ENCODE assay signal across 23 mouse cellular contexts in the genomic region with DNA sequence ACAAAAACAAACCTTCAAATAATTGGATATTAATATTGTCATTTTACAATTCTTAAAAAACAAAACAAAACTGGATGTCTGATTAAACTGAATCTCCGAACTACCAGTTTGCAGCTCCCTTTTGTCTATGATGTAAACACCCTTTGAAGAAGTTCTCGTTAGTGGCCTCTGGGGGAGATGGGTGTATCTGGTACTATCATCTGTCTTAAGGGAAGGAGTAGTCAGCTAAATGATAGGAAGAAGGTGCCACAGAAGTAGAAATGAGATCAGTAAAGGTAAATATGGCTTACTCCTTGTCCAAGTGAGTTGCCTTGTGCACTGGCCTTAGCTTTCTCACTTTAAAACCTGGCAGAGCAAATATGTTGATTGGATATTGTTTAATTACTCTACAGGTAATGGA. TPM values are rescaled to one million over a fixed set of nuclear protein-coding genes. Genes with fewer than 3 reads are reported as not detected.
DNase-seq lines count a peak whose midpoint lies in the region; ATAC-seq and TF ChIP-seq lines count a peak whose summit lies in the region.
"Had no signal": no experiment of that assay in that cellular context is flagged by ENCODE, and none has a peak within 500 bp of the region (broad histone marks: within the 10 kb centered on the region; RNA-seq: fewer than 3 reads in every experiment).

No protein-coding gene starts in this region.

- DNase-seq in MEL (ENCODE audit: low read depth, low spot score): peak; percentile 24
- DNase-seq in R1 (ENCODE audit: low read depth, low spot score): peak; percentile 4
- peak in 2 of 3 experiments; percentile 16 to 20 for DNase-seq in liver, embryonic 14.5 days (ENCODE audit: low read depth in 3 of 3, low spot score in 3 of 3)
- DNase-seq in heart, postnatal 10 days: no peak
- DNase-seq in frontal cortex, postnatal 10 days (ENCODE audit: low spot score in 2 of 2): no peak
- DNase-seq in right cerebral cortex, adult 18-20 months: no peak
- DNase-seq: adrenal gland, postnatal 10 days; adrenal gland, postnatal 36 days; cerebellum, adult 11 months; cerebellum, adult 2 months; cerebellum, adult 9-11 months; cerebellum, postnatal 25 days; gastrocnemius, postnatal 10 days; gastrocnemius, postnatal 36 days; heart, adult 2 months had no signal

- TF ChIP-seq RAD21 in MEL (IDR thresholded peaks at IDR 0.05; ENCODE audit: low read depth, low read length): no peak

- H3K27ac ChIP-seq in MEL (ENCODE audit: control insufficient read depth, low read depth, low read length): no peak overlapping the region
- H3K27ac ChIP-seq in liver, embryonic 14.5 days: no peak overlapping the region
- H3K27ac ChIP-seq: embryonic facial prominence, embryonic 12.5 days; embryonic facial prominence, embryonic 15.5 days; heart, adult 2 months; heart, embryonic 10.5 days; heart, embryonic 13.5 days; hindbrain, embryonic 12.5 days; hindbrain, embryonic 15.5 days had no signal

- WGBS in liver, embryonic 14.5 days (ENCODE audit: insufficient replicate concordance): 49% methylated on average over 2 of the region's 2 CpGs

- H3K4me3 ChIP-seq in MEL (ENCODE audit: control insufficient read depth in 1 of 2, insufficient read depth in 1 of 2, low read depth in 2 of 2, low read length in 2 of 2): no peak overlapping the region
- H3K4me3 ChIP-seq in liver, embryonic 14.5 days (ENCODE audit: insufficient read depth in 1 of 2, low read depth in 2 of 2, low read length in 2 of 2): no peak overlapping the region
- H3K4me3 ChIP-seq: embryonic facial prominence, embryonic 12.5 days; embryonic facial prominence, embryonic 15.5 days; heart, adult 2 months; heart, embryonic 10.5 days; heart, embryonic 13.5 days; hindbrain, embryonic 12.5 days; hindbrain, embryonic 15.5 days had no signal

- no peaks in the 10 kb centered on the region for H3K27me3 ChIP-seq in MEL (ENCODE audit: control insufficient read depth in 1 of 2, insufficient read depth in 2 of 2, low read length in 2 of 2)
- no peaks in the 10 kb centered on the region for H3K27me3 ChIP-seq in liver, embryonic 14.5 days (ENCODE audit: control insufficient read depth, insufficient read depth, low read length)
- H3K27me3 ChIP-seq: embryonic facial prominence, embryonic 12.5 days; embryonic facial prominence, embryonic 15.5 days; heart, embryonic 13.5 days; hindbrain, embryonic 12.5 days; hindbrain, embryonic 15.5 days had no signal

- H3K79me2 ChIP-seq in MEL (ENCODE audit: control insufficient read depth, insufficient read depth, low read length, poor library complexity): no peaks in the 10 kb centered on the region

- no peak for TF ChIP-seq POLR2A in MEL (IDR thresholded peaks at IDR 0.05; ENCODE audit: control insufficient read depth in 1 of 2, insufficient read depth in 1 of 2, low read depth in 1 of 2, low read length in 2 of 2, poor library complexity in 1 of 2)

- no peak overlapping the region for H3K4me2 ChIP-seq in liver, embryonic 14.5 days (ENCODE audit: low read depth)
- H3K4me2 ChIP-seq: embryonic facial prominence, embryonic 12.5 days; embryonic facial prominence, embryonic 15.5 days; heart, embryonic 13.5 days; hindbrain, embryonic 12.5 days; hindbrain, embryonic 15.5 days had no signal

- H3K9me3 ChIP-seq in MEL (replicated peaks; ENCODE audit: insufficient read depth, low read length): no peaks in the 10 kb centered on the region
- H3K9me3 ChIP-seq in liver, embryonic 14.5 days (ENCODE audit: control insufficient read depth, low read length): no peaks in the 10 kb centered on the region
- H3K9me3 ChIP-seq: embryonic facial prominence, embryonic 12.5 days; embryonic facial prominence, embryonic 15.5 days; heart, embryonic 10.5 days; heart, embryonic 13.5 days; hindbrain, embryonic 12.5 days; hindbrain, embryonic 15.5 days had no signal

- H3K9ac ChIP-seq in MEL (ENCODE audit: control insufficient read depth, low read depth, low read length, poor library complexity, severe bottlenecking): no peak overlapping the region
- H3K9ac ChIP-seq in liver, embryonic 14.5 days (replicated peaks): no peak overlapping the region
- H3K9ac ChIP-seq: embryonic facial prominence, embryonic 12.5 days; embryonic facial prominence, embryonic 15.5 days; heart, embryonic 13.5 days; hindbrain, embryonic 12.5 days; hindbrain, embryonic 15.5 days had no signal

- no peaks in the 10 kb centered on the region for H3K4me1 ChIP-seq in MEL (ENCODE audit: control insufficient read depth in 1 of 2, insufficient read depth in 2 of 2, low read length in 2 of 2)
- peaks cover 0 to 4% of the 10 kb centered on the region in 2 experiments; a peak in 1 of 4 replicates for H3K4me1 ChIP-seq in liver, embryonic 14.5 days (replicated peaks; ENCODE audit: control insufficient read depth in 2 of 2, insufficient read depth in 2 of 2, low read length in 1 of 2)
- H3K4me1 ChIP-seq: embryonic facial prominence, embryonic 12.5 days; embryonic facial prominence, embryonic 15.5 days; heart, embryonic 10.5 days; heart, embryonic 13.5 days; hindbrain, embryonic 12.5 days; hindbrain, embryonic 15.5 days had no signal

- ATAC-seq in liver, embryonic 14.5 days (ENCODE audit: insufficient read depth): peak; percentile 68
- ATAC-seq: CD4-positive, CD25-positive, alpha-beta regulatory T cell, adult 4 months; forebrain, embryonic 14.5 days had no signal

- TF ChIP-seq CTCF in MEL (IDR thresholded peaks at IDR 0.05 in 2 of 3, conservative IDR thresholded peaks at IDR 0.05 in 1 of 3; ENCODE audit: control insufficient read depth in 1 of 3, insufficient read depth in 1 of 3, low read depth in 2 of 3, low read length in 3 of 3, poor library complexity in 1 of 3, severe bottlenecking in 1 of 3): no peak
- TF ChIP-seq CTCF in liver, embryonic 14.5 days (IDR thresholded peaks at IDR 0.05; ENCODE audit: low read depth): no peak

- no peak for TF ChIP-seq EP300 in MEL (IDR thresholded peaks at IDR 0.05; ENCODE audit: low read depth in 1 of 2, low read length in 2 of 2)
- TF ChIP-seq EP300 in liver, embryonic 14.5 days (IDR thresholded peaks at IDR 0.05; ENCODE audit: low read depth): no peak

- peaks cover 4 to 55% of the 10 kb centered on the region in 2 experiments for H3K36me3 ChIP-seq in MEL (ENCODE audit: control insufficient read depth in 1 of 2, insufficient read depth in 2 of 2, low read length in 2 of 2)
- H3K36me3 ChIP-seq in liver, embryonic 14.5 days (replicated peaks; ENCODE audit: control insufficient read depth, insufficient read depth, low read depth): peaks cover 70% of the 10 kb centered on the region

- intact Hi-C loops in heart, postnatal 10 days (cut with DNase I): no loop called here

TF ChIP-seq in MEL, 35 proteins besides CTCF, POLR2A, EP300 and RAD21:
- TF ChIP-seq RCOR1 (IDR thresholded peaks at IDR 0.05; ENCODE audit: low read depth, low read length) (no peak), USF1 (IDR thresholded peaks at IDR 0.05; ENCODE audit: low read depth, low read length) (no peak), USF2 (IDR thresholded peaks at IDR 0.05; ENCODE audit: borderline replicate concordance in 1 of 2, insufficient read depth in 1 of 2, low read depth in 1 of 2, low read length in 2 of 2) (no peak), GABPA (IDR thresholded peaks at IDR 0.05; ENCODE audit: low read depth, low read length) (no peak), UBTF (IDR thresholded peaks at IDR 0.05; ENCODE audit: borderline replicate concordance, insufficient read depth, low read depth, low read length) (no peak), KAT2A (conservative IDR thresholded peaks at IDR 0.05; ENCODE audit: low read depth, low read length) (no peak), MYC (IDR thresholded peaks at IDR 0.05; ENCODE audit: low read depth, low read length) (no peak), ETS1 (IDR thresholded peaks at IDR 0.05; ENCODE audit: low read depth, low read length) (no peak), POLR2AphosphoS2 (IDR thresholded peaks at IDR 0.05; ENCODE audit: low read length) (no peak), ZKSCAN1 (IDR thresholded peaks at IDR 0.05; ENCODE audit: low read depth, low read length) (no peak), HCFC1 (IDR thresholded peaks at IDR 0.05; ENCODE audit: low read depth, low read length) (no peak), SIN3A (IDR thresholded peaks at IDR 0.05; ENCODE audit: low read length) (no peak), E2F4 (IDR thresholded peaks at IDR 0.05; ENCODE audit: borderline replicate concordance, low read depth, low read length) (no peak)

RNA-seq across cellular contexts. Expression of a gene that starts 36.6 kb away (rescaled TPM):
- total RNA-seq in MEL (2012; rRNA removed): 0.29 and 0.35 TPM in 2 replicates
- under 1 TPM in 1 of 2 experiments, not detected in 1; 0.47 TPM for polyA plus RNA-seq in MEL (2012; ENCODE audit: insufficient read depth in 1 of 2, insufficient read length in 2 of 2, low read depth in 1 of 2, low replicate concordance in 2 of 2, missing spikeins in 1 of 2)
- polyA plus RNA-seq in liver, embryonic 14.5 days (2012; rRNA removed): 0.13 and 0.19 TPM in 2 replicates
- polyA plus RNA-seq in liver, embryonic 14.5 days (2014; fragmentation: Nextera tagmentation; extraction: Ambion mirVana): 0.44 and 0.61 TPM in 2 replicates
- 10 to 100 TPM; 69.0 to 73.3 TPM for total RNA-seq in heart, postnatal 10 days (2021)

Comparison
In these comparisons a context has a peak if more than half of its experiments do, and no peak if none do; other contexts are left out.
1. DNase-seq: peak in MEL (single experiment), R1 (single experiment) and liver, embryonic 14.5 days (2 of 3); none in heart, postnatal 10 days (0 of 2), frontal cortex, postnatal 10 days (0 of 2) and right cerebral cortex, adult 18-20 months (single experiment).
2. RNA of a gene that starts 36.6 kb away (total RNA-seq): 69.0 to 73.3 TPM in heart, postnatal 10 days; 0.29 to 0.35 TPM in MEL; every median in the first group is over 10 times any median in the second.